Mouse (Mus musculus) lung, adult 2 months (tissue): ENCODE results near the gene Vpreb3. TPM values are rescaled to one million over a fixed set of nuclear protein-coding genes. Genes with fewer than 3 reads are reported as not detected.

Experiments
- DNase-seq: peaks from one replicate; pipeline ENCODE4 v3.0.0; 2022
- H3K4me1 ChIP-seq: fragments of 200-500 bp; 2 replicates; pipeline ENCODE4 v1.6.1; 2011; ENCODE audit warnings: low read length; ENCODE audit not compliant: control insufficient read depth, insufficient read depth
- H3K4me3 ChIP-seq: fragments of 200-500 bp; replicated peaks from 2 replicates; pipeline ENCODE3; 2011; ENCODE audit warnings: low read depth, mild to moderate bottlenecking, control low read depth, low read length; ENCODE audit errors: extremely low read depth
- CTCF ChIP-seq: fragments of 200-500 bp; IDR thresholded peaks from 2 replicates; pipeline ENCODE4 v1.5.1; 2011; ENCODE audit warnings: mild to moderate bottlenecking, low read length, control low read depth; ENCODE audit not compliant: insufficient read depth
- POLR2A ChIP-seq: fragments of 200-500 bp; IDR thresholded peaks from 2 replicates; pipeline ENCODE4 v1.6.1; 2011; ENCODE audit warnings: low read depth, mild to moderate bottlenecking, control low read depth, low read length, borderline replicate concordance; ENCODE audit errors: extremely low read depth
- WGBS: fragments of 180-500 bp; shearing (Covaris S2); methylation state at CpG from one replicate; pipeline ENCODE4 v1.1.7; 2018; 5-methylcytosine and 5-hydroxymethylcytosine counted together
- polyA plus RNA-seq: library from polyadenylated mRNA; depleted of rRNA; stranded (reverse); fragments of >200 nt; gene quantifications from 2 replicates; pipeline ENCODE4 v1.2.3, GENCODE M21; 2012

Gene Vpreb3
- polyA plus RNA-seq, 1 experiment: 57.1 TPM

DNA sequence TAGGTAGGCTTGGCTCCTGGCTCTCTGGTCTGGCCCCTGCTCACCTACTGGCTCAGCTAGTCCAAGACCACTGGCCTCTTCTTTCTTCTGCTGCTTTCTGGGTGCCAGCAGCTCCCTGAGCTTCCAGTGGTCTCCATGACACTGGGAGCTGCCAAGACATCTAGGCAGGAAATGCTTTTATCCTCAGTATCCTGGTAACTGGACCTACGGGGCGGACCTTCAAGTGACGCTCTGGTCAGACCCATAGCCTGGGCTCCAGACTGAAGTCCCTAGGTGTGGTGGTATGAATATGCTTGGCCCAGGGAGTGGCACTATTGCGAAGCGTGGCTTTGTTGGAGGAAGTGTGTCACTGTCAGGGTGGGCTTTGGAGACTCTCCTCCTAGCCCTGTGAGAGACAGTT is 2.3 kb upstream of the Vpreb3 start, which contains the start of gene Gm867:
Gene Gm867 (minus strand): TSS at position 153 of the 400 bp plus-strand sequence.
- Histone ChIP-seq H3K4me1 (peaks cover 2% of the 10 kb centered on the region; the same call in 1 of the 2 replicates), H3K4me3 (no peak within 1 kb of the TSS)
- WGBS: 61% methylated on average over 5 of the region's 5 CpGs
- no peak for DNase-seq
- TF ChIP-seq CTCF: no peak
- TF ChIP-seq POLR2A: no peak

GRCm38 (mm10) chr10:75941042-75941824 is 1.6 kb upstream of the Vpreb3 start:
- TF ChIP-seq CTCF (no peak), POLR2A (no peak)

GRCm38 (mm10) chr10:75944066-75944772 is 1.4 kb downstream of the Vpreb3 start:
- WGBS: 33% methylated on average over 11 of the region's 11 CpGs
- Histone ChIP-seq H3K4me1 (peaks cover 3% of the 10 kb centered on the region; the same call in 1 of the 2 replicates), H3K4me3 (no peak overlapping the region)
- no peak for DNase-seq
- TF ChIP-seq CTCF: no peak
- no peak for TF ChIP-seq POLR2A

More at GRCm38 (mm10) chr10:75941042-75941824, 1.6 kb upstream of the Vpreb3 start:
- DNase-seq: peak; percentile 1
- peaks cover 3% of the 10 kb centered on the region; the same call in 1 of the 2 replicates for H3K4me1 ChIP-seq
- WGBS: 77% methylated on average over 9 of the region's 9 CpGs
- no peak overlapping the region for H3K4me3 ChIP-seq

DNA sequence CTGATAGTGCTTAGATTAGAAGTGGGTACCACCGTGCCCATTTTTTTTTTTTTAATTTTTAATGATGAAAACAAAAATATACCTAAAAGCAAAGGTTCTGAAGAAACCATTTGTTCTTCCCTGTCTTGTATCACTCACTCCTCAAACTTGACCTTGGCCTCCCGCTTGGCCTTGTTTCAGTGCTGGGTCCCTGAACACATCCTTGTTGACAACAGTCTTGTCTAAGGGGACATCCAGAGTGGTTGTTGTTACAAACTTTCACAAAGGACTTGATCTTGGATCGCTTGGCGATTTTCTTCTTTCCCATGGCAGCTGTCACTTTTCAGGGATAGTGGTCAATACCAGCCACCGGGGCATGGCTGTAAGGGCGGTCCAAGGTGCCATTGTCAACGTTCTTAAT is 2.4 kb downstream of the Vpreb3 start:
- 80% methylated on average over 7 of the region's 7 CpGs for WGBS
- TF ChIP-seq CTCF (no peak), POLR2A (no peak)
- no peak for DNase-seq
- Histone ChIP-seq H3K4me3 (no peak overlapping the region), H3K4me1 (peaks cover 3% of the 10 kb centered on the region; the same call in 1 of the 2 replicates)

- DNase-seq: no peak
- WGBS: 65% methylated on average over 7 of the region's 7 CpGs
- H3K4me1 ChIP-seq: peaks cover 4% of the 10 kb centered on the region; the same call in 1 of the 2 replicates
- no peak for TF ChIP-seq CTCF
- peak; percentile 48; the same call in 1 of the 2 replicates for TF ChIP-seq POLR2A
- H3K4me3 ChIP-seq: no peak overlapping the region
These were observed 3.0 kb downstream of the Vpreb3 start for GRCm38 (mm10) chr10:75945896-75946295.

DNA sequence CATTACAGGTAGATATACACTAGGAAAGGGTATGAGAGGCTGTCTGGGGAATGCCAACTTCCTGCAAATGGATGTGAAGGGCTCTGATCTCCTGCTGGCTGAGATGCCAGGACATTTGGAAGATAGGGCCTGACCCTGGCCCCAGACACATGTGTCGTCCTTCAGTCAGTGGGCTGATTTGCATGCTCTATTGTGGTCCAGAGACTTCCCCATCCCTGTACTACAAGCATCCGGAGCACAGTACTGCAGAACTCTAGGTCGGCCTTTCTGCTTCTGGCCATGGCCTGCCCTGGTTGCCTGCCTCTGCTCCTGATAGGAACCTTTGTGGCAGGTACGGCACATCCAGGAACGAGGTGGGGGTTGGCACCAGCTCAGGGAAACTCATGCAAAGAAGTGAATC is 5.2 kb downstream of the Vpreb3 start:
- Histone ChIP-seq H3K4me1 (peaks cover 9% of the 10 kb centered on the region; the same call in 1 of the 2 replicates), H3K4me3 (no peak overlapping the region)
- no peak for TF ChIP-seq POLR2A
- TF ChIP-seq CTCF: no peak
- 68% methylated on average over 5 of the region's 5 CpGs for WGBS
- DNase-seq: no peak

DNA sequence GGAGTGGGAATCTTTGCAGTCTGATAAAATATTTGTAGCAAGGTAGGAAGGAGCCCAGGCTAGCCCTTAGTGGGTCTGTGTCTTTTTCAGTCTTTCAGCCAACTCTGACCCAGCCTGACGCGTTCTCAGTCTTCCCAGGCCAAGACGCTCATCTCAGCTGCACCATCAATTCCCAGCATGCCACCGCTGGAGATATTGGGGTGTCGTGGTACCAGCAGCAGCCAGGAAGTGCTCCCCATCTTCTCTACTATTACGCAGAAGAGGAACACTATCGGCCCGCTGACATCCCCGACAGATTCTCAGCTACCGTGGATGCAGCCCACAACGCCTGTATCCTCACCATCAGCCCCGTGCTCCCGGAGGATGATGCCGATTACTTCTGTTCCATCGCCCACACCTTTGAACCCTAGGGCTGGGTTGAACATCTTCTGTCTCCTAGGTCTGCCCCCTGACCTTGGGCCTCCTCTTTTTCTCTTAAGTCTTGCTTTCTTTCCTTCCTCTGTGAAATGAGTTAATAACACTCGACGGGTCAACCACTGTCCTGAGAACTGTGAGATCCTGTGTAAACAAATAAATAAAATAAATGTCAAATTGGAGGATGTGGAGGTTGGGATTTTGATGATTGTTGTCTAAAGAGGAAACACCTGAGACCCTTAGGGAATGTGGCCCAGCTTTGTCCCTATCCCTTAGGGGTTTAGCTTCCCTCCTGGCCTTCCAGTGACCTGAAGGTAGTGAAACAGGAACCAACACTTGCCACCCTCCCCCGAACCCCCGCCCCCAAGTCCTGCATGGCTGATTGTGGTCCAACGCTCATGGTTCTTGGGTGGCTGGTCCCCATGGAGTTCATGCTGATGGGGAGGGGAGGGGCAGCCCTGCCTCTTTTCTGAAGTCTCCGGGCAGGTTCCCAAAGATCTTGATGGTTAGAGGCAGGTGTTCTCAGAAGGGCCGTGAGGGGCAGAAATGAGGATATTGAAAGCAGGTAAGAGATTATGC is 6.5 kb downstream of the Vpreb3 start:
- TF ChIP-seq POLR2A: no peak
- TF ChIP-seq CTCF: no peak
- Histone ChIP-seq H3K4me3 (no peak overlapping the region), H3K4me1 (peaks cover 9% of the 10 kb centered on the region; the same call in 1 of the 2 replicates)
- DNase-seq: no peak
- WGBS: 70% methylated on average over 22 of the region's 22 CpGs

- no peak for TF ChIP-seq CTCF
- peak; percentile 25; the same call in 1 of the 2 replicates for TF ChIP-seq POLR2A
- WGBS: 8% methylated on average over 23 of the region's 23 CpGs
- peaks cover 6% of the 10 kb centered on the region; the same call in 1 of the 2 replicates for H3K4me1 ChIP-seq
- DNase-seq: no peak
- peak overlapping the region; percentile 25 for H3K4me3 ChIP-seq
These were observed 7.9 kb downstream of the Vpreb3 start for GRCm38 (mm10) chr10:75950791-75951210.
